Mouse (Mus musculus) MEL (cell line): ENCODE measurements around the gene Tmem160. TPM values are rescaled to one million over a fixed set of nuclear protein-coding genes. Genes with fewer than 3 reads are reported as not detected.

Experiments
- DNase-seq: peaks from one replicate; pipeline ENCODE4 v3.0.0; 2011; ENCODE audit warnings: low read depth, low spot score
- H3K27ac ChIP-seq: 2 replicates; pipeline ENCODE4 v1.5.1; 2012; ENCODE audit warnings: low read depth, mild to moderate bottlenecking, control low read depth, low read length, moderate library complexity; ENCODE audit not compliant: control insufficient read depth
- H3K27me3 ChIP-seq, 2 experiments: fragments of 150-350 bp in 1 of 2; sonication (generic) in 1 of 2; 2 replicates each; pipeline ENCODE4 v1.6.1; 2012; ENCODE audit warnings: low read length in 2 of 2, mild to moderate bottlenecking in 2 of 2, improper control_type of control experiment in 1 of 2, moderate library complexity in 1 of 2; ENCODE audit not compliant: insufficient read depth in 2 of 2, control insufficient read depth in 1 of 2
- H3K36me3 ChIP-seq, 2 experiments: 2 replicates each; pipeline ENCODE4 v1.6.1; 2012 to 2014; ENCODE audit warnings: low read length in 2 of 2, improper control_type of control experiment in 1 of 2, inconsistent platforms in 1 of 2, mild to moderate bottlenecking in 1 of 2; ENCODE audit not compliant: insufficient read depth in 2 of 2, control insufficient read depth in 1 of 2
- H3K4me1 ChIP-seq, 2 experiments: fragments of 150-350 bp in 1 of 2; sonication (generic) in 1 of 2; 2 replicates each; pipeline ENCODE4 v1.6.1; 2012; ENCODE audit warnings: low read length in 2 of 2, improper control_type of control experiment in 1 of 2, mild to moderate bottlenecking in 1 of 2; ENCODE audit not compliant: insufficient read depth in 2 of 2, control insufficient read depth in 1 of 2
- H3K4me3 ChIP-seq, 2 experiments: fragments of 150-350 bp in 1 of 2; sonication (generic) in 1 of 2; 2 replicates each; pipeline ENCODE4 v1.5.1; 2012; ENCODE audit warnings: low read depth in 2 of 2, low read length in 2 of 2, mild to moderate bottlenecking in 2 of 2, moderate library complexity in 2 of 2, control low read depth in 1 of 2, improper control_type of control experiment in 1 of 2; ENCODE audit not compliant: control insufficient read depth in 1 of 2, insufficient read depth in 1 of 2
- H3K79me2 ChIP-seq: 2 replicates; pipeline ENCODE4 v1.6.1; 2012; ENCODE audit warnings: mild to moderate bottlenecking, low read length, moderate library complexity; ENCODE audit not compliant: control insufficient read depth, poor library complexity, insufficient read depth
- H3K9ac ChIP-seq: 2 replicates; pipeline ENCODE4 v1.6.1; 2012; ENCODE audit warnings: low read depth, mild to moderate bottlenecking, control low read depth, low read length, moderate library complexity; ENCODE audit not compliant: control insufficient read depth, poor library complexity, severe bottlenecking
- H3K9me3 ChIP-seq: fragments of 150-350 bp; sonication (generic); replicated peaks from 2 replicates; pipeline ENCODE4 v1.6.1; 2012; ENCODE audit warnings: mild to moderate bottlenecking, low read length, improper control_type of control experiment, moderate library complexity; ENCODE audit not compliant: insufficient read depth
- BHLHE40 ChIP-seq: IDR thresholded peaks from 2 replicates; pipeline ENCODE4 v1.6.1; 2012; ENCODE audit warnings: low read depth, mild to moderate bottlenecking, inconsistent platforms, low read length, improper control_type of control experiment, borderline replicate concordance
- CHD1 ChIP-seq: IDR thresholded peaks from 2 replicates; pipeline ENCODE4 v1.6.1; 2012; ENCODE audit warnings: low read depth, mild to moderate bottlenecking, inconsistent platforms, low read length, improper control_type of control experiment
- CHD2 ChIP-seq: IDR thresholded peaks from 2 replicates; pipeline ENCODE4 v1.6.1; 2011; ENCODE audit warnings: low read length, improper control_type of control experiment
- CTCF ChIP-seq, 3 experiments: IDR thresholded peaks in 2 of 3; conservative IDR thresholded peaks in 1 of 3; 2 replicates each; pipeline ENCODE4 v1.5.1; 2011 to 2012; ENCODE audit warnings: low read length in 3 of 3, low read depth in 2 of 3, mild to moderate bottlenecking in 2 of 3, improper control_type of control experiment in 1 of 3, inconsistent platforms in 1 of 3, mixed read lengths in 1 of 3, moderate library complexity in 1 of 3; ENCODE audit not compliant: control insufficient read depth in 1 of 3, insufficient read depth in 1 of 3, poor library complexity in 1 of 3, severe bottlenecking in 1 of 3
- EP300 ChIP-seq, 2 experiments: IDR thresholded peaks; 2 replicates each; pipeline ENCODE4 v1.6.1; 2011; ENCODE audit warnings: improper control_type of control experiment in 2 of 2, low read length in 2 of 2, low read depth in 1 of 2, mild to moderate bottlenecking in 1 of 2
- ETS1 ChIP-seq: IDR thresholded peaks from 2 replicates; pipeline ENCODE4 v1.6.1; 2012; ENCODE audit warnings: low read depth, mild to moderate bottlenecking, inconsistent platforms, low read length, improper control_type of control experiment, moderate library complexity
- GATA1 ChIP-seq: IDR thresholded peaks from 2 replicates; pipeline ENCODE4 v1.6.1; 2011; ENCODE audit warnings: low read depth, low read length, improper control_type of control experiment
- HCFC1 ChIP-seq: IDR thresholded peaks from 2 replicates; pipeline ENCODE4 v1.6.1; 2012; ENCODE audit warnings: low read depth, mild to moderate bottlenecking, inconsistent platforms, low read length, improper control_type of control experiment, moderate library complexity
- JUND ChIP-seq: IDR thresholded peaks from 2 replicates; pipeline ENCODE4 v1.6.1; 2011; ENCODE audit warnings: low read depth, mild to moderate bottlenecking, improper control_type of control experiment, low read length
- KAT2A ChIP-seq: conservative IDR thresholded peaks from 2 replicates; pipeline ENCODE4 v1.6.1; 2012; ENCODE audit warnings: low read depth, low read length, improper control_type of control experiment, inconsistent platforms
- MAFK ChIP-seq: IDR thresholded peaks from 2 replicates; pipeline ENCODE4 v1.6.1; 2011; ENCODE audit warnings: low read depth, mild to moderate bottlenecking, low read length, improper control_type of control experiment, borderline replicate concordance
- MAX ChIP-seq: IDR thresholded peaks from 2 replicates; pipeline ENCODE4 v1.6.1; 2011; ENCODE audit warnings: low read length, improper control_type of control experiment
- MAZ ChIP-seq: IDR thresholded peaks from 2 replicates; pipeline ENCODE4 v1.6.1; 2012; ENCODE audit warnings: low read depth, mild to moderate bottlenecking, inconsistent platforms, low read length, improper control_type of control experiment
- MEF2A ChIP-seq: IDR thresholded peaks from 2 replicates; pipeline ENCODE4 v1.6.1; 2014; ENCODE audit warnings: low read depth, mild to moderate bottlenecking, inconsistent platforms, low read length, improper control_type of control experiment; ENCODE audit not compliant: poor library complexity, insufficient replicate concordance, severe bottlenecking; ENCODE audit errors: extremely low read depth
- MXI1 ChIP-seq: IDR thresholded peaks from 2 replicates; pipeline ENCODE4 v1.6.1; 2011; ENCODE audit warnings: mild to moderate bottlenecking, low read depth, low read length, improper control_type of control experiment
- MYB ChIP-seq: IDR thresholded peaks from 2 replicates; pipeline ENCODE4 v1.6.1; 2011; ENCODE audit warnings: mild to moderate bottlenecking, low read depth, low read length, improper control_type of control experiment
- MYC ChIP-seq: IDR thresholded peaks from 2 replicates; pipeline ENCODE4 v1.6.1; 2011; ENCODE audit warnings: low read depth, mild to moderate bottlenecking, low read length, improper control_type of control experiment, moderate library complexity
- NRF1 ChIP-seq: IDR thresholded peaks from 2 replicates; pipeline ENCODE4 v1.6.1; 2014; ENCODE audit warnings: low read depth, mild to moderate bottlenecking, inconsistent platforms, low read length, improper control_type of control experiment, moderate library complexity; ENCODE audit not compliant: poor library complexity, insufficient read depth, severe bottlenecking
- POLR2AphosphoS5 ChIP-seq: IDR thresholded peaks from 2 replicates; pipeline ENCODE4 v1.6.1; 2012; ENCODE audit warnings: low read depth, borderline replicate concordance, mild to moderate bottlenecking, inconsistent platforms, low read length, moderate library complexity, mixed read lengths
- RAD21 ChIP-seq: IDR thresholded peaks from 2 replicates; pipeline ENCODE4 v1.6.1; 2011; ENCODE audit warnings: mild to moderate bottlenecking, low read depth, low read length, improper control_type of control experiment
- RCOR1 ChIP-seq: IDR thresholded peaks from 2 replicates; pipeline ENCODE4 v1.6.1; 2012; ENCODE audit warnings: low read depth, mild to moderate bottlenecking, inconsistent platforms, low read length, improper control_type of control experiment
- SIN3A ChIP-seq: IDR thresholded peaks from 2 replicates; pipeline ENCODE4 v1.6.1; 2012; ENCODE audit warnings: low read length, improper control_type of control experiment, inconsistent platforms
- SMC3 ChIP-seq: IDR thresholded peaks from 2 replicates; pipeline ENCODE4 v1.6.1; 2011; ENCODE audit warnings: low read depth, low read length, improper control_type of control experiment
- TAL1 ChIP-seq: IDR thresholded peaks from 2 replicates; pipeline ENCODE4 v1.6.1; 2012; ENCODE audit warnings: mild to moderate bottlenecking, inconsistent platforms, low read length, moderate library complexity, mixed read lengths
- TCF12 ChIP-seq: IDR thresholded peaks from 2 replicates; pipeline ENCODE4 v1.6.1; 2014; ENCODE audit warnings: low read depth, mild to moderate bottlenecking, inconsistent platforms, low read length, improper control_type of control experiment, moderate library complexity
- UBTF ChIP-seq: IDR thresholded peaks from 2 replicates; pipeline ENCODE4 v1.6.1; 2012; ENCODE audit warnings: low read depth, mild to moderate bottlenecking, inconsistent platforms, low read length, improper control_type of control experiment, moderate library complexity, borderline replicate concordance; ENCODE audit not compliant: insufficient read depth
- USF1 ChIP-seq: IDR thresholded peaks from 2 replicates; pipeline ENCODE4 v1.6.1; 2014; ENCODE audit warnings: low read depth, mild to moderate bottlenecking, inconsistent platforms, low read length, improper control_type of control experiment, moderate library complexity
- USF2 ChIP-seq, 2 experiments: IDR thresholded peaks; 2 replicates each; pipeline ENCODE4 v1.6.1; 2011 to 2012; ENCODE audit warnings: improper control_type of control experiment in 2 of 2, low read length in 2 of 2, borderline replicate concordance in 1 of 2, inconsistent platforms in 1 of 2, low read depth in 1 of 2, mild to moderate bottlenecking in 1 of 2; ENCODE audit not compliant: insufficient read depth in 1 of 2
- ZC3H11A ChIP-seq: IDR thresholded peaks from 2 replicates; pipeline ENCODE4 v1.6.1; 2012; ENCODE audit warnings: low read depth, mild to moderate bottlenecking, inconsistent platforms, low read length, improper control_type of control experiment
- ZKSCAN1 ChIP-seq: IDR thresholded peaks from 2 replicates; pipeline ENCODE4 v1.6.1; 2012; ENCODE audit warnings: low read depth, mild to moderate bottlenecking, inconsistent platforms, low read length, improper control_type of control experiment, moderate library complexity
- polyA plus RNA-seq, 2 experiments: library from polyadenylated mRNA; stranded (reverse) in 1 of 2; unstranded in 1 of 2; fragments of >175 nt in 1 of 2; fragments of >200 nt in 1 of 2; gene quantifications; 2 replicates each; pipeline versions ENCODE4 v1.2.1 to v1.2.4; 2012; ENCODE audit warnings: low replicate concordance in 2 of 2, low read depth in 1 of 2; ENCODE audit not compliant: insufficient read length in 2 of 2, insufficient read depth in 1 of 2, missing spikeins in 1 of 2
- total RNA-seq: library from RNA; depleted of rRNA; stranded (reverse); fragments of 300-350 nt; gene quantifications from 2 replicates; pipeline ENCODE4 v1.2.3, GENCODE M21; 2012

Gene Tmem160
- total and polyA plus RNA-seq, 3 experiments: 73.3 to 90.1 TPM; not detected in 1

DNA sequence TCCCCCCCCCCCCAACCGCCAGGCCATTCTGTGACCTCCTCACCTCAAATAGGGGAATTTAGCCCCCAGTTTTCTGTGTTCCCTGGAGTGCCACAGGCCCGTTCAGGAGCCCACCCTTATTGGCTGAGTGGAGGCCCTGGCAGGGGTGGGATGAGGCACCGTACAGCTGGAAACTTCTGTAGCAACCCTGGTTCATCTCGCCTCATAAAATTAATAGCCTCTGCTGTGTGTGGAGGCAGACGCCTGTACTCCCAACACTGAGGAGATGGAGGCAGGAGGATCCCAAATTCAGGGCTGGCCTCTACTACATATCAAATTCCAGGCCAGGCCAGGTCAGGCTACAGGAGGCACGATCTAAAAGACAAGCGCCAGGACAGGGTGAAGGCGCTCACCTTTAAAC lies 21.3 kb downstream of the Tmem160 start:
- no peaks in the 10 kb centered on the region for H3K27me3 ChIP-seq
- H3K36me3 ChIP-seq: no peaks in the 10 kb centered on the region
- H3K4me3 ChIP-seq: no peak overlapping the region
- TF ChIP-seq EP300 (IDR thresholded peaks at IDR 0.05; ENCODE audit: low read depth in 1 of 2, low read length in 2 of 2): no peak
- TF ChIP-seq GATA1: no peak
- no peak for TF ChIP-seq TAL1
- no peak for TF ChIP-seq TCF12
- TF ChIP-seq ETS1: no peak
- TF ChIP-seq MAX: no peak
- no peak for TF ChIP-seq JUND
- TF ChIP-seq SMC3: no peak
- no peak for TF ChIP-seq CHD1
- TF ChIP-seq HCFC1: no peak
- no peak for TF ChIP-seq RCOR1
- no peak for TF ChIP-seq NRF1
- TF ChIP-seq KAT2A: no peak
- TF ChIP-seq CTCF (IDR thresholded peaks at IDR 0.05 in 2 of 3, conservative IDR thresholded peaks at IDR 0.05 in 1 of 3; ENCODE audit: control insufficient read depth in 1 of 3, insufficient read depth in 1 of 3, low read depth in 2 of 3, low read length in 3 of 3, poor library complexity in 1 of 3, severe bottlenecking in 1 of 3): no peak
- no peak for TF ChIP-seq MXI1
- TF ChIP-seq MEF2A: no peak
- no peak for TF ChIP-seq RAD21
- no peak for TF ChIP-seq SIN3A
- TF ChIP-seq MYB: no peak
- no peak for TF ChIP-seq BHLHE40
- H3K9me3 ChIP-seq: no peaks in the 10 kb centered on the region
- DNase-seq: no peak
- H3K79me2 ChIP-seq: no peaks in the 10 kb centered on the region
- no peaks in the 10 kb centered on the region for H3K4me1 ChIP-seq
- no peak overlapping the region for H3K27ac ChIP-seq
- H3K9ac ChIP-seq: no peak overlapping the region

DNA sequence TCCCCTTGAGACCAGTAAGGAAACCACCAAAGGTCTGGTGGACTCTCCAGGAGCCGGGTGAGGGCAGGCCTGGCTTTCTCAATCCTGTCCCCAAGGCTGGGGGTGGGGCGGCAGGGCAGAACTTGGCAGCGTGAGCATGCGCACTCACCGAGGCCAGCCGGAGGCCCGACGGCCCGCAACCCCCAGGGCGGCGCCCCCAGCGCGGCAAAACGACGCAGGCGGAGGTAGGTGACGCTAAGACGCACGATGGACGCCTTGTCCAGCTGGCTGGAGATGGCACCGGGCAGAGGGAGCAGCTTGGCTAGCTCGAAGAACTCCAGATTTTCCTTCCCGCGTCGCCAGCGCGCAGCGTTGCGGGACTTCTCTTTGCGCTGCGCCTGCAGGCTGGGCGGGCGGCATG lies 21.9 kb downstream of the Tmem160 start:
- no peak overlapping the region for H3K27ac ChIP-seq
- no peak overlapping the region for H3K9ac ChIP-seq
- no peaks in the 10 kb centered on the region for H3K27me3 ChIP-seq
- no peak for TF ChIP-seq USF1
- TF ChIP-seq TAL1: no peak
- no peak for TF ChIP-seq MXI1
- TF ChIP-seq MAX: no peak
- TF ChIP-seq ZKSCAN1: no peak
- TF ChIP-seq ZC3H11A: no peak
- TF ChIP-seq NRF1: no peak
- TF ChIP-seq POLR2AphosphoS5: no peak
- no peak for TF ChIP-seq CHD2
- no peak for TF ChIP-seq BHLHE40
- no peak for TF ChIP-seq MYC
- TF ChIP-seq CTCF (IDR thresholded peaks at IDR 0.05 in 2 of 3, conservative IDR thresholded peaks at IDR 0.05 in 1 of 3; ENCODE audit: control insufficient read depth in 1 of 3, insufficient read depth in 1 of 3, low read depth in 2 of 3, low read length in 3 of 3, poor library complexity in 1 of 3, severe bottlenecking in 1 of 3): no peak
- no peak for TF ChIP-seq SMC3
- no peak for TF ChIP-seq GATA1
- no peak for TF ChIP-seq USF2 (IDR thresholded peaks at IDR 0.05; ENCODE audit: borderline replicate concordance in 1 of 2, insufficient read depth in 1 of 2, low read depth in 1 of 2, low read length in 2 of 2)
- TF ChIP-seq MAZ: no peak
- TF ChIP-seq UBTF: no peak
- no peak for TF ChIP-seq CHD1
- no peak for TF ChIP-seq KAT2A
- TF ChIP-seq MAFK: no peak
- H3K79me2 ChIP-seq: no peaks in the 10 kb centered on the region
- H3K4me1 ChIP-seq: no peaks in the 10 kb centered on the region
- H3K4me3 ChIP-seq: no peak overlapping the region
- no peak for DNase-seq
- no peaks in the 10 kb centered on the region for H3K36me3 ChIP-seq
- H3K9me3 ChIP-seq: no peaks in the 10 kb centered on the region
